Mouse (Mus musculus) intestine, postnatal 0 days (tissue): ENCODE results near the gene Zbtb44. TPM values are rescaled to one million over a fixed set of nuclear protein-coding genes. Genes with fewer than 3 reads are reported as not detected.

Experiments used
- ATAC-seq: fragments of 200-750 bp; cut with Nextera tagmentation; 2 replicates; pipeline ENCODE4 v1.8.0; 2017; ENCODE audit warnings: mild to moderate bottlenecking, moderate TSS enrichment, moderate library complexity
- H3K27ac ChIP-seq: fragments of 300-500 bp; sonication (generic); 2 replicates; pipeline ENCODE4 v1.5.1; 2014; ENCODE audit warnings: mild to moderate bottlenecking, low read depth, low read length, moderate library complexity
- H3K27me3 ChIP-seq: fragments of 300-500 bp; sonication (generic); replicated peaks from 2 replicates; pipeline ENCODE4 v1.6.1; 2014; ENCODE audit warnings: low read length, mixed read lengths; ENCODE audit not compliant: control insufficient read depth, insufficient read depth
- H3K36me3 ChIP-seq: fragments of 300-500 bp; sonication (generic); 2 replicates; pipeline ENCODE4 v1.6.1; 2014; ENCODE audit warnings: mild to moderate bottlenecking, moderate library complexity; ENCODE audit not compliant: control insufficient read depth, insufficient read depth
- H3K4me1 ChIP-seq: fragments of 300-500 bp; sonication (generic); replicated peaks from 2 replicates; pipeline ENCODE4 v1.6.1; 2014; ENCODE audit warnings: antibody characterized with exemption, low read length, mixed read lengths; ENCODE audit not compliant: control insufficient read depth, insufficient read depth
- H3K4me2 ChIP-seq: fragments of 300-500 bp; sonication (generic); replicated peaks from 2 replicates; pipeline ENCODE4 v1.6.1; 2014; ENCODE audit warnings: low read depth, mild to moderate bottlenecking, moderate library complexity
- H3K4me3 ChIP-seq: fragments of 300-500 bp; sonication (generic); 2 replicates; pipeline ENCODE4 v1.5.1; 2014; ENCODE audit warnings: low read depth, low read length
- H3K9ac ChIP-seq: fragments of 300-500 bp; sonication (generic); 2 replicates; pipeline ENCODE4 v1.6.1; 2014; ENCODE audit warnings: mild to moderate bottlenecking, low read depth, low read length
- H3K9me3 ChIP-seq: fragments of 300-500 bp; sonication (generic); 2 replicates; pipeline ENCODE4 v1.6.1; 2016; ENCODE audit warnings: mixed run types; ENCODE audit not compliant: control insufficient read depth
- CTCF ChIP-seq: sonication (generic); IDR thresholded peaks from 2 replicates; pipeline ENCODE4 v1.5.1; 2016; ENCODE audit warnings: low read depth, mild to moderate bottlenecking, control low read depth, antibody characterized with exemption, moderate library complexity
- WGBS: fragments of 180-500 bp; shearing (Covaris S2); extraction: QIAGEN DNeasy Blood & Tissue Kit; methylation state at CpG from one replicate; pipeline ENCODE4 v1.1.7; 2014; 5-methylcytosine and 5-hydroxymethylcytosine counted together
- polyA plus RNA-seq: library from polyadenylated mRNA; unstranded; fragments of >200 nt; fragmentation: Nextera tagmentation; extraction: Ambion mirVana; gene quantifications from 2 replicates; pipeline ENCODE4 v1.2.1, GENCODE M21; 2015

Zbtb44 gene
- polyA plus RNA-seq, 1 experiment from 2014 or later: 5.4 TPM

- Histone ChIP-seq H3K4me2 (peak overlapping the region; percentile 27; the same call in 1 of the 2 replicates), H3K27me3 (no peaks in the 10 kb centered on the region), H3K27ac (peak overlapping the region; percentile 60), H3K9ac (no peak overlapping the region), H3K4me3 (no peak overlapping the region), H3K4me1 (peaks cover 15% of the 10 kb centered on the region), H3K36me3 (no peaks in the 10 kb centered on the region), H3K9me3 (no peaks in the 10 kb centered on the region)
- WGBS: 47% methylated on average over 11 of the region's 11 CpGs
- peak; percentile 71 for ATAC-seq
- no peak for TF ChIP-seq CTCF
These were observed 86.6 kb downstream of the Zbtb44 start for GRCm38 (mm10) chr9:31117088-31117487.

GRCm38 (mm10) chr9:31117488-31117887 lies 87.0 kb downstream of the Zbtb44 start:
- ATAC-seq: peak; percentile 40
- Histone ChIP-seq H3K27ac (peak overlapping the region; percentile 60), H3K4me3 (no peak overlapping the region), H3K27me3 (no peaks in the 10 kb centered on the region), H3K36me3 (no peaks in the 10 kb centered on the region), H3K9me3 (no peaks in the 10 kb centered on the region), H3K9ac (no peak overlapping the region), H3K4me2 (peak overlapping the region; percentile 27; the same call in 1 of the 2 replicates), H3K4me1 (peaks cover 15% of the 10 kb centered on the region)
- 61% methylated on average over 6 of the region's 6 CpGs for WGBS
- TF ChIP-seq CTCF: no peak

- ATAC-seq: peak; percentile 20
- no peaks in the 10 kb centered on the region for H3K36me3 ChIP-seq
- WGBS: 26% methylated on average over 11 of the region's 11 CpGs
- no peak overlapping the region for H3K4me3 ChIP-seq
- no peak overlapping the region for H3K9ac ChIP-seq
- H3K4me2 ChIP-seq: peak overlapping the region; percentile 47; the same call in 1 of the 2 replicates
- no peaks in the 10 kb centered on the region for H3K9me3 ChIP-seq
- H3K4me1 ChIP-seq: peaks cover 15% of the 10 kb centered on the region
- H3K27ac ChIP-seq: peak overlapping the region; percentile 84
- no peaks in the 10 kb centered on the region for H3K27me3 ChIP-seq
- TF ChIP-seq CTCF: no peak
These were observed 88.3 kb downstream of the Zbtb44 start for GRCm38 (mm10) chr9:31118520-31119298.

GRCm38 (mm10) chr9:31119405-31119804 lies 89.0 kb downstream of the Zbtb44 start:
- WGBS: 38% methylated on average over 5 of the region's 5 CpGs
- Histone ChIP-seq H3K27ac (peak overlapping the region; percentile 84), H3K4me2 (peak overlapping the region; percentile 47; the same call in 1 of the 2 replicates)

DNA sequence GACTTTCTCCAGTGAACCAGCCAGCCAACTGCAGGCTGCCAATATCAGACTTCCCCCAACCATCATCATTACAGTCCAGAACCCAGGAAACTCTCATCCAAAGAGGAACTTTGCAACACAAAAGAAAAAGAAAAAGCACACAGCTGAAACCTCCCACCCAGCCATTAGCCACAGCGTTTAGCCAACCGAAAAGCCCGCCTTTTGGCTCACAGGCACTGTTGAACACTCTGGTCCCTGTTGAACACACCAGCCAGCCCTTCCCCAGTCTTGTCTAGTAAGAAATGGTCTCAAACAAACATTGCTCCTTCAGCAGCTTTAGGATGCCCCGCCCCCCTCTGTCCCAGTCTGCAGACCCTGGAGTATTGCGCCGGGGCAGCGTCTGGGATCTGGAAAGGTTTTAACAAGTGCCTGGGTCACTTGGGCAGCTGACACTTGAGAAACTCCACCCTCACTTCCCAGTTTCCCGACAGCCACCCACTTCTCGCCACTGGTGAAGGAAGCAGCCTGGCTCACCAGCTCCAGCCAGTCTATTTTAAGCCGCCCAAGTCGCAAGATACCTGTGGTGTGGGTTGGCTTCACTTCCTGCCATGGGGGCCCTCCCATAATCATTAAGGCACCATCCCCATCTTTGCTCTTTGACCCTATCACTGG lies 89.6 kb downstream of the Zbtb44 start:
- Histone ChIP-seq H3K9ac (no peak overlapping the region), H3K27ac (peak overlapping the region; percentile 84), H3K4me2 (peak overlapping the region; percentile 47), H3K27me3 (no peaks in the 10 kb centered on the region), H3K4me1 (peaks cover 15% of the 10 kb centered on the region), H3K36me3 (no peaks in the 10 kb centered on the region), H3K4me3 (no peak overlapping the region), H3K9me3 (no peaks in the 10 kb centered on the region)
- ATAC-seq: 0 out of 2 replicates have a peak, but pooled peaks have one; percentile 14
- 31% methylated on average over 11 of the region's 11 CpGs for whole genome bisulfite sequencing
- TF ChIP-seq CTCF: no peak

More at GRCm38 (mm10) chr9:31119405-31119804, 89.0 kb downstream of the Zbtb44 start:
- H3K4me1 ChIP-seq: peaks cover 15% of the 10 kb centered on the region
- H3K9me3 ChIP-seq: no peaks in the 10 kb centered on the region
- no peak for TF ChIP-seq CTCF
- no peaks in the 10 kb centered on the region for H3K36me3 ChIP-seq
- H3K27me3 ChIP-seq: no peaks in the 10 kb centered on the region
- H3K4me3 ChIP-seq: no peak overlapping the region
- H3K9ac ChIP-seq: no peak overlapping the region
- peak; percentile 10 for ATAC-seq

GRCm38 (mm10) chr9:31120533-31120915 lies 90.1 kb downstream of the Zbtb44 start:
- Histone ChIP-seq H3K4me3 (no peak overlapping the region), H3K9ac (no peak overlapping the region), H3K9me3 (no peaks in the 10 kb centered on the region), H3K27me3 (no peaks in the 10 kb centered on the region), H3K27ac (peak overlapping the region; percentile 37), H3K36me3 (no peaks in the 10 kb centered on the region), H3K4me2 (peak overlapping the region; percentile 47), H3K4me1 (peaks cover 15% of the 10 kb centered on the region)
- TF ChIP-seq CTCF: no peak
- 31% methylated on average over 4 of the region's 4 CpGs for WGBS
- peak; percentile 8; the same call in 1 of the 2 replicates for ATAC-seq
